Mouse (Mus musculus): ENCODE measurements at regions not wholly inside any gene's neighbourhood (a gene's known extent, or its start where the extent isn't known, plus 50 kb on each side); places are given as distances from the start of the nearest gene placed in this dataset.

DNA sequence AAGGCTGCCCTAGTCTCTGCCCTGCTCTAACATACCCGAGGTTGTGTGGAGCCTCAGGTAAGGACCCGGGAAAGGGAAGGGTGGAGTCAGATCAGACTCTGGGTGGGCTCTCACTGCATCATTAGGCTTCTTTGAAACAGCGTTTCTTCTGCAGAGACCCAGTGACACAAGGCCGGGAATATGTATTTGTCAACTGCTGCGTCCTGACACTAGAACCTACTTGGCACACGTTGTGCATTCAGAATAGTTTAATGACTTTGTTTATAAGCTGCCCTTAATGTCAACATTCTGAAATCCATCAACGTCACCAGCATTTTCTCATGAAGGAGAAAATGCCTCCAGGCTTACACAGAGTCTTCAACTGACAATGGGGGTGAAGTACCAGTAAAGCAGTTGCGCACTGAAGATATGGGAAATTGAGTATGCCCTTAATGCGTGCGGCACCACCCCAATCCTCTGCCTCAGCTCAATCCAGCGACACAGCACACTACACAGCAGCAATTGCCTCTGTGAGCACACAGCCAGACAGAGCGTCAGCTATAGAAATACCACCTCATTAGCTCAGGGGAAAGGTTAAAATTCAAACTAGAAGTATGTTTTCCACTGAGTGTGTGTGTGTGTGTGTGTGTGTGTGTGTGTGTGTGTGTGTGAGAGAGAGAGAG is 152.7 kb upstream of the Spdye4c start:
- DNase-seq: peak; percentile 54

GRCm38 (mm10) chr2:128438897-128439296 is 152.1 kb upstream of the Spdye4c start:
- DNase-seq: no peak

DNA sequence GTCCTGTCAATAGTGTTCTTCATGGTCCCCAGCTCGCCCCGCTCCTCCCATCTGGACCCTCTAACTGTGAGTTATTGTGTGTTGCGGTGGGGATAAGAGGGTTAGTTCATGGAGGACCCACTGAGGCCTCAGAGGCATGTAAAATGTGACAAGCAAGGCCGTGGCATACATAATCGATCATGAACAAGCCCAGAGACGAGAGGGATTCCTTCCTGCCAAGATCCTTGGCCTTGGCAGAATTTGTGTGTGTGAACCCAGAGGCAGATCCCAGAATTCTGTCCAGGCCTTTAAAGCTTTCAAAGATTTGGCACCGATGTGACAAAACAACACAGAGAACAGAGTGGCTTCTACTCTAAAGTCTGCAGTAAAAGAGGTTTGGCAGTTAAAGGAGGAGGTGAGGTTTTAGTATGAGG is 146.4 kb upstream of the Spdye4c start:
- DNase-seq: no peak

DNA sequence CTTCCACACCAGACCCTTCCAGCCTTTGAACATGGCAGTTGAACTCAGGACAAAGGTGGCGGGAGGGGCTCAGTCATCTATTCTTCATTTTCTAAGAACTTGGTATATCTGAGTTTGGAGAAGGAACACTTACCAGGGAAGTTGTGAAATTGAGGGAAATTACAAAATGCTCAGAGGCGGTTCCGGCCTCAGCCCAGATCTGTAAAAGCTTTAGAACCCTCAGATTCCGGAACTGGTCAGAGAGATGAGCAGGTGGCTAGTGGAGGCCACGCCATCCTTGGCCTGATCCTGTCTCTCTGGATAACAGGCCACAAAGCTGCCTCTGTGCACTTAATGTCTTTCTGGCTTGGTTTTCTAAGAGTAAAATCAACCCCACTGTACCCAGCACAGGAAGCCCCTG is 145.6 kb upstream of the Spdye4c start:
- DNase-seq: no peak

GRCm38 (mm10) chr2:128449294-128449693 is 141.7 kb upstream of the Spdye4c start:
- DNase-seq: no peak

DNA sequence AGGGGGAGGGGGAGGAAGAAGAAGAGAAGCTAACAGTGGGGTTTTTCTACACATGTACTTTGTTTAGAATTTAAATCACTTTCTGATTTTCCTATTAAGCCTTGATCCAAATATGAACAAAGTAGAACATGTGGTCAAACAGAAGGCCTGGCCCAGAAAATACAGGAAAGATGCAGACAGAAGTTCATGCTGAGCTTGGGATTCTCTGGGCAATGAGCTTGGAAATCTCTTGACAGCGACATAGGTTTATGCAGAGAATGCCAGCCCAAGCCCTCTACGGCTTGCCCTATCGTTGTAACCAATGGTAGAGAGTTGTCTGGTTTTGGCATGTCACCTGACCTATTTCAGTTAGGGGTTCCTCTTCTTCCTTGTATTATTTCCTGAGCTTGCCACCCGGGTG is 141.0 kb upstream of the Spdye4c start:
- DNase-seq: no peak

GRCm38 (mm10) chr2:128451554-128452239 is 139.3 kb upstream of the Spdye4c start:
- no peak for DNase-seq

GRCm38 (mm10) chr2:128452582-128452981 is 138.4 kb upstream of the Spdye4c start:
- DNase-seq: no peak

DNA sequence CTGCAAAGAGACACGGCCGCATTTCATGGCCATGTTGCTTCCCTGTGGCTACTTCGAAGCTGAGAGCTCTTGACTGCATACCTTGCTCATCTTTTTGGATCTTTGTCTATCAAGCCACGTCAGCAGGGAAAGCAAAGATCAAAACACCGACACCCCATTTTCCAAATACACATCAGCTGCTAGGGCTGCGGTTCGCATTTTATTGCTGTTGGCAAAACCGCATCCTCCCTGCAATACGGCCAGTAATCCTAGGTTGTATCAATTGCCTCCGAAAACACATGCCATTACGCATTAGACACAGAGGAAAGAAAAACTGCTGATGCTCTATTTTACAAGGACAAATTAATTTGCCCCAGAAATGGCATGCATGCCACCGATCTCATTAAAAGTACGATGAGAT is 136.5 kb upstream of the Spdye4c start:
- no peak for DNase-seq

DNA sequence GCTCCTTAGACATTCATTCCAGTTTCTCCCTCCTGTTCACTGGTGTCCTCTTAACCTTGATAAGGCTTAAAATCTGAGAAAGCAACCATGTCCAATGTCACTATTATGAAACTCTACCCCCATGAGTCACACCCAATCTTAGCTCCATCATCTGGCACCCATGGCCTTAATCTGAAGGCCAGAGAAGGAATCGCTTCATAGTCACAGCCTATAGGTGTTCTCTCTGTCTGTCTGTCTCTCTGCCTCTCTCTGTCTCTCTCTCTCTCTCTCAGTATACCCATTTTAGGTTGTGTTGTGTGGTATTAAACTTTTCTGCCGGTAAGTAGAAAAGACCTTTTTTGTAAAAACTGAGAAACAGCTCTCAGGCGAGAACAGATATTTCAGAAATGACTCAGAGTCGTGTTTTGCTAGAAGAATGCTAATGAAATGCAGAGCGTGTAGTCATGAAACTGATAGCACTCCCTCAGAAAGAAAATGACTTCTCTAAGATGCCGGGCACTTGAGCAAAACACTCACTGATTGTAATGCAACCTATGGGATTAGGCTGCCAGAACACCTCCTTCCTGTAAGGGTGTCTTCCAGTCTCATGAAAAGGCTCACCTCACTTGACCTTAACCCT is 133.3 kb upstream of the Spdye4c start:
- DNase-seq: no peak

DNA sequence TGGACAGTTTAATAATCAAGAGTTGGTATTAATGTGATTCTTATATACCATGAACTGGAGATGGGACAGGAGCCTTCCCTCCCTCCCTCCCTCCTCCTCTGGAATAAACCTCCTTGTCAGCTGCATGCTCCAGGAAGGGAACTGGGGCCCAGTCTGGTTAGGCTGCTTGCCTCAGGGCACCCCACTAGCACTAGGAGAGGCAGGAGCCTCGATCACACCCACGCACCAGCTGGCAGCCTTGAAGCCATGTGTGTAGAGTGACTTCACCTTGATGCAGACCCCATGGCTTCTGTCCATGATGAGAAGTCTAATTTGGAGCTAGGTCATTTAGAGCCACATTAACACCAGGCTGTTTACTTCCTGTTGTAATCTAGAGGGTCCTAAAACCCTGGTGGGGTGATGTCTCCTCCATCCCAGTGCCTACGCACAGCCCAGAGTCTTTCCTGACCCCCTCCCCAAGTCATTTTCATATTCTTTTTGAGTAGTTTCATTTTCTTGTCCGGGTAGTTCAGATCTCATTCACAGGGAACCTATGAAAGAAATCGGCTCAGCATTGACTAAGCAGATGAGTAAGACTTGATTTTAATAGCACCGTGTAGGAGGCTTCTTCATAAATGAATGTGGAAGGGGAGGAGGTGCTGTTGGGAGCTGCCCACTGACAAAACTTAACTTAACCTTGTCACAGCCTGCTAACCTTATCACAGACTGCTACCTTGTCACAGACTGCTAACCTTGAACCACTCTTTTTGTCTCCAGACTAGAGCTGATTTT is 125.6 kb upstream of the Spdye4c start:
- no peak for DNase-seq

GRCm38 (mm10) chr2:128467490-128468245 is 123.3 kb upstream of the Spdye4c start:
- DNase-seq: peak; percentile 13

- no peak for DNase-seq
Observed at GRCm38 (mm10) chr2:128468323-128468722, 122.7 kb upstream of the Spdye4c start.

DNA sequence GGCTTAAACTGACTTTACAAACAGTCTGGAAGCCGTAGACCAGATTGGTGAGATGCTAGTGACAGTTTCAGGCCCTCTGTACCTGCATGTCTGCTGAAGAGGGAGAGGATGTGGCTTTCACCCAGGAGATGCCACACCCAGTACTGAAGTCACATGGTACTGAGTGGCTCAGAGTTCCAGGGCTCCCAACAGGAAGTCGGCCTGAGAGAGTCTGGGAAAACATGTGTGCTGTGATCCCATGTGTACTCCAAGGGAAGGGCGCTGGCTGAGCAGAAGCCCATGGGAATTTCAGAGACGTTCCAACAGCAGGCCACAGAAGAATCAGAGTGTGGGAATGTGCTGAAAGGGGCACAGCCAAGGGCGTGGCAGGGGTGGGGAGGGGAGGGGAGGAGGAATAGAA is 120.7 kb upstream of the Spdye4c start:
- DNase-seq: peak; percentile 36

GRCm38 (mm10) chr2:128473241-128473954 is 117.6 kb upstream of the Spdye4c start:
- DNase-seq: no peak

GRCm38 (mm10) chr2:128473997-128474396 is 117.0 kb upstream of the Spdye4c start:
- no peak for DNase-seq

DNA sequence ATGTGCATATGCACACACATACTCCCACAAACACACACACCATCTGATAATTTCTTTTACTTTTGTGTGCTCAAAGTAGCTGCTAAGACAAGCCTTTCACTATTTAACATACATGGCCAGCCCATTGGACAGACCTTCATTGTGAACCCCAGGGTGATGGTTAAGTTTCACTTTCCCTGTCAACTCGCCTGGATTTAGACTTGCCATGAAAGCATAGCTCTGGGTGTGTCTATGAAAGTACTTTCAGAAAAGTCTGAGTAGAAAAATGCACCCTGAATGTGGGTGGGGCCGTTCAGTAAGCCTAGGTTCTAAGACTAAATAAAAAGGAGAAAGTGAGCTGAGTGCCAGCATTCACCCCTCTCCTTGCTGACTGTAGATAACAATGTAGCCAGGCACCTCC is 113.8 kb upstream of the Spdye4c start:
- no peak for DNase-seq

DNA sequence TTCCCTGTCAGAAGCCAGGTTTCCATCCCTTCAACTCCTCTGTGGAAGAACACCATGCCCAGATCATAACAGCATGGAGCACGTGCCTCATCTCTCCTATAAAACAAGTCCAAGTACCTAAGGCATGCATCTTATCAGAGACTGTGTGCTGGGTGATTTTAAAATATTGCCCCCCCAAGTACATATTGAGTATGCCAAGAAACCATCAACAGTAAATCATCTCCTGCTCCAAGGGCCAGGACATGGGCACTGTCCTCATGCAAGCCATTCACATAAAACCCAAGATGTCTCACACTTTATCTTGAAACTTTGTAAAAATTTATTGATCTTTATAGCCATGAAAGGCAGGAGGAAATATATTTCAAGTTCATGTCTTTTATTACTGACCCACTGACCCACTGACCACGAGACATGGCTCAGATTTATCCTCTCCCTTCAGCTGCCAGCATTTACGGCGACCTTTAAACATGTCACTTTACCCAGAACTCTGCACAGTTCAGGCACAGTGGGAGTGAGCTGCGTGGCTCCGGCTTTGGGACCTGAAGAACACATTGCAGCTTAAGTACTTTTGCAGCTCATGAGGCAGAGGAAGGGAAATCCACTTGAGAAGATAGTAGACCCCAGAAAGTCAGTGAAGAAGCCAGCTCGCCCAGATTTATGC is 99.7 kb upstream of the Spdye4c start:
- no peak for DNase-seq

GRCm38 (mm10) chr2:128493871-128494270 is 97.1 kb upstream of the Spdye4c start:
- DNase-seq: no peak

GRCm38 (mm10) chr2:128497891-128498290 is 93.1 kb upstream of the Spdye4c start:
- DNase-seq: no peak

DNA sequence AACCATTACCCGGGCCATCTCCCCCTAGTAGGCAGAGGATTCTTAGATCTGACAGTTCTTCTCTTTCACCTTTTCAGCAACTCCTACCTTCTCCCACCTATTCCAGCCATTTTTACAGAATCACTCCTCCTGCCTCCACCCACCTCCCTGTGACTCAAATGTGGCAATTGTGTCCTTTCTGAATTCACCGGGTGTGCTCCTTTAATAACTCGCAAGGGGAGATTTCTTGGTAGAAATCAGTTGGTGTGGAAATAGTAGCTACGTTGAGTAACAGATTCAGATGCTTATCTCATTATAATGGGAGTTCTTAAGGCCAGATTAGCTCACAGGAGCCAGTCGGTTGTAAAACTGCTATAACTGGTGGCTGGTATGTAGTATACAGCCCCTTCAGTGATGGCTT is 92.4 kb upstream of the Spdye4c start:
- DNase-seq: no peak

Measured in lung, postnatal 10 days (tissue).